In the genomic region with DNA sequence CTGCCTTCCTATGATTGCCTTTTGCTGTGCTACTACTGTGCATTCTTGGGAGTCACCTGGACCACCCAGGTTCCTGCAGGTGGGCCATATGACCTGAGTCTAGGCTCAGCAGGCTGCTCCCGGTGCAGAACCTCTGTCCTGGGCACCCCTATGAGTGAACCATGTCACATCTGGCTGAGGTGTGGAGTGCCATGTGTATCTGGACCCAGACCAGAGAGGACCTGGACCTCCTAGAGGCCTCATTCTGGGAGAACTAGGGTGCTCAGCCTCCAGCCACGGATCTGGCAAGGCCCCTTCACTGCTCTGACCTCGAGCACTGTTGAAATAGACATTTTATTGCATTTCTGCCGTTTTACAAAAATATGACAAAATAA, we compare ENCODE assay signal across 8 mouse cellular contexts. TPM values are rescaled to one million over a fixed set of nuclear protein-coding genes. Genes with fewer than 3 reads are reported as not detected.
DNase-seq lines count a peak whose midpoint lies in the region; ATAC-seq lines count a peak whose summit lies in the region.

No protein-coding gene starts in this region.

- H3K27me3 ChIP-seq in heart, embryonic 11.5 days (ENCODE audit: control insufficient read depth, insufficient read depth, low read length), result peaks cover 19% of the 10 kb centered on the region
- peaks cover 7% of the 10 kb centered on the region; the same call in 1 of the 2 replicates for H3K27me3 ChIP-seq in hindbrain, embryonic 12.5 days
- H3K27me3 ChIP-seq in midbrain, embryonic 15.5 days (replicated peaks), result no peaks in the 10 kb centered on the region

- H3K27ac ChIP-seq in heart, embryonic 11.5 days (ENCODE audit: low read depth, low read length), result no peak overlapping the region
- H3K27ac ChIP-seq in hindbrain, embryonic 12.5 days, result peak overlapping the region; percentile 90
- peak overlapping the region; percentile 89; the same call in 1 of the 2 replicates for H3K27ac ChIP-seq in midbrain, embryonic 15.5 days

- no peaks in the 10 kb centered on the region for H3K9me3 ChIP-seq in heart, embryonic 11.5 days (replicated peaks; ENCODE audit: control insufficient read depth, low read length)
- no peaks in the 10 kb centered on the region for H3K9me3 ChIP-seq in hindbrain, embryonic 12.5 days (replicated peaks)
- no peaks in the 10 kb centered on the region for H3K9me3 ChIP-seq in midbrain, embryonic 15.5 days

- no peak for DNase-seq in heart, postnatal 14 days
- peak; percentile 33 for DNase-seq in NIH3T3 (ENCODE audit: low read depth)
- DNase-seq in spleen, postnatal 4 days (ENCODE audit: low spot score in 2 of 2), result no peak
- no peak for DNase-seq in layer of hippocampus, adult 9-11 months
- no peak for DNase-seq in left cerebral cortex, adult 9 months (ENCODE audit: low spot score in 2 of 2)

- H3K4me3 ChIP-seq in heart, embryonic 11.5 days (ENCODE audit: low read depth, low read length), result peak overlapping the region; percentile 60
- peak overlapping the region; percentile 54 for H3K4me3 ChIP-seq in hindbrain, embryonic 12.5 days
- peak overlapping the region; percentile 49 for H3K4me3 ChIP-seq in midbrain, embryonic 15.5 days

- peak overlapping the region; percentile 88 for H3K4me2 ChIP-seq in heart, embryonic 11.5 days
- H3K4me2 ChIP-seq in hindbrain, embryonic 12.5 days (replicated peaks), result peak overlapping the region; percentile 77
- peak overlapping the region; percentile 71 for H3K4me2 ChIP-seq in midbrain, embryonic 15.5 days

- peaks cover 15% of the 10 kb centered on the region for H3K36me3 ChIP-seq in heart, embryonic 11.5 days (ENCODE audit: control insufficient read depth, insufficient read depth, low read length)
- H3K36me3 ChIP-seq in hindbrain, embryonic 12.5 days, result peaks cover 71% of the 10 kb centered on the region
- peaks cover 30% of the 10 kb centered on the region for H3K36me3 ChIP-seq in midbrain, embryonic 15.5 days (replicated peaks)

- ATAC-seq in heart, embryonic 11.5 days (replicated peaks; ENCODE audit: insufficient number of reproducible peaks, low FRiP score, low TSS enrichment), result 0 out of 2 replicates have a peak, but pooled peaks have one; percentile 16
- ATAC-seq in hindbrain, embryonic 12.5 days (ENCODE audit: low FRiP score), result peak; percentile 21; the same call in 1 of the 2 replicates
- ATAC-seq in midbrain, embryonic 15.5 days (replicated peaks), result peak; percentile 7; the same call in 1 of the 2 replicates

- H3K9ac ChIP-seq in heart, embryonic 11.5 days (ENCODE audit: low read depth, low read length), result peak overlapping the region; percentile 71
- peak overlapping the region; percentile 74; the same call in 1 of the 2 replicates for H3K9ac ChIP-seq in hindbrain, embryonic 12.5 days
- peak overlapping the region; percentile 63 for H3K9ac ChIP-seq in midbrain, embryonic 15.5 days

- H3K4me1 ChIP-seq in heart, embryonic 11.5 days (ENCODE audit: control insufficient read depth, insufficient read depth, low read length), result peaks cover 6% of the 10 kb centered on the region; the same call in 1 of the 2 replicates
- H3K4me1 ChIP-seq in hindbrain, embryonic 12.5 days, result peaks cover 19% of the 10 kb centered on the region
- H3K4me1 ChIP-seq in midbrain, embryonic 15.5 days, result peaks cover 26% of the 10 kb centered on the region

- 19% methylated on average over 4 of the region's 4 CpGs for WGBS in heart, embryonic 11.5 days (ENCODE audit: insufficient replicate concordance)
- WGBS in hindbrain, embryonic 12.5 days, result 32% methylated on average over 4 of the region's 4 CpGs
- 32% methylated on average over 4 of the region's 4 CpGs for WGBS in midbrain, embryonic 15.5 days

- intact Hi-C loops in heart, postnatal 14 days (cut with DNase I), result no loop called here

RNA-seq across cellular contexts. Expression of a gene that starts 6.7 kb away (rescaled TPM):
- polyA plus RNA-seq in heart, embryonic 11.5 days (2014; fragmentation: Nextera tagmentation; extraction: Ambion mirVana), result 95.9 and 102 TPM in 2 replicates
- 10 to 100 TPM; 33.5 to 36.4 TPM for total RNA-seq in heart, postnatal 14 days (2021)
- polyA plus RNA-seq in hindbrain, embryonic 12.5 days (2016; fragmentation: Nextera tagmentation; extraction: Ambion mirVana), result 155 and 161 TPM in 2 replicates
- 240 and 242 TPM in 2 replicates for polyA plus RNA-seq in midbrain, embryonic 15.5 days (2015; fragmentation: Nextera tagmentation; extraction: Ambion mirVana)

RNA-seq across cellular contexts. Expression of a gene that starts 10.1 kb away (rescaled TPM):
- polyA plus RNA-seq in heart, embryonic 11.5 days (2014; fragmentation: Nextera tagmentation; extraction: Ambion mirVana), result 0.90 and 1.4 TPM in 2 replicates
- total RNA-seq in heart, postnatal 14 days (2021), result 10 to 100 TPM; 16.6 to 18.4 TPM
- polyA plus RNA-seq in hindbrain, embryonic 12.5 days (2016; fragmentation: Nextera tagmentation; extraction: Ambion mirVana), result 18.0 and 19.6 TPM in 2 replicates
- polyA plus RNA-seq in midbrain, embryonic 15.5 days (2015; fragmentation: Nextera tagmentation; extraction: Ambion mirVana), result 9.6 and 10.9 TPM in 2 replicates

RNA-seq across cellular contexts. Expression of a gene that starts 10.9 kb away (rescaled TPM):
- polyA plus RNA-seq in heart, embryonic 11.5 days (2014; fragmentation: Nextera tagmentation; extraction: Ambion mirVana), result 163 and 169 TPM in 2 replicates
- total RNA-seq in heart, postnatal 14 days (2021), result 100 to 1,000 TPM; 111 to 124 TPM
- polyA plus RNA-seq in hindbrain, embryonic 12.5 days (2016; fragmentation: Nextera tagmentation; extraction: Ambion mirVana), result 194 and 214 TPM in 2 replicates
- 173 and 174 TPM in 2 replicates for polyA plus RNA-seq in midbrain, embryonic 15.5 days (2015; fragmentation: Nextera tagmentation; extraction: Ambion mirVana)

RNA-seq across cellular contexts. Expression of a gene that starts 12.2 kb away (rescaled TPM):
- polyA plus RNA-seq in heart, embryonic 11.5 days (2014; fragmentation: Nextera tagmentation; extraction: Ambion mirVana), result 4.8 and 5.3 TPM in 2 replicates
- total RNA-seq in heart, postnatal 14 days (2021), result 10 to 100 TPM; 16.4 to 18.7 TPM
- 15.3 and 16.5 TPM in 2 replicates for polyA plus RNA-seq in hindbrain, embryonic 12.5 days (2016; fragmentation: Nextera tagmentation; extraction: Ambion mirVana)
- 12.0 and 13.9 TPM in 2 replicates for polyA plus RNA-seq in midbrain, embryonic 15.5 days (2015; fragmentation: Nextera tagmentation; extraction: Ambion mirVana)

RNA-seq across cellular contexts. Expression of a gene that starts 12.2 kb away (rescaled TPM):
- 17.0 and 20.4 TPM in 2 replicates for polyA plus RNA-seq in heart, embryonic 11.5 days (2014; fragmentation: Nextera tagmentation; extraction: Ambion mirVana)
- total RNA-seq in heart, postnatal 14 days (2021), result 10 to 100 TPM; 29.1 to 31.9 TPM
- 107 and 108 TPM in 2 replicates for polyA plus RNA-seq in hindbrain, embryonic 12.5 days (2016; fragmentation: Nextera tagmentation; extraction: Ambion mirVana)
- polyA plus RNA-seq in midbrain, embryonic 15.5 days (2015; fragmentation: Nextera tagmentation; extraction: Ambion mirVana), result 188 and 206 TPM in 2 replicates
